Mouse (Mus musculus): ENCODE measurements around the gene Syn3.

The Syn3 gene

DNA sequence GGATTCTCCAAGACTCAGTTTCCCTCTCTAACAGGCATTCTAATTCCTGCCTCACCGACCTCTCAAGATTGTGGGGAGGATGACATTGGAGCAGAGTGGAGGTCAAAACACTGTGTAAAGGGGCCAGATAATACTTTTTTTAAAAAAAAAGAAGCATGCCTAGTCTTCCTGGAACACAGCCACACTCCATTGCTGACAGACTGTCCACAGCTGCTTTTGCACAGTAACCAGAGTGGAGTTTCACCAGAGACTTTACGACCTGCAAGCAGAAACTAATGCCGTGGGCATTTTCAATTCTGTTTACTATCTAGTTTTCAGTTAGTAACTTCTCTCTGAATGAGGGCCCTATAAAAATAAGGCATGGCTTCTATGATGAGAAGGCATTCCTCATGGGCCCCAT lies 297.7 kb downstream of the Syn3 start:
- peak; percentile 18 to 60 for DNase-seq

DNA sequence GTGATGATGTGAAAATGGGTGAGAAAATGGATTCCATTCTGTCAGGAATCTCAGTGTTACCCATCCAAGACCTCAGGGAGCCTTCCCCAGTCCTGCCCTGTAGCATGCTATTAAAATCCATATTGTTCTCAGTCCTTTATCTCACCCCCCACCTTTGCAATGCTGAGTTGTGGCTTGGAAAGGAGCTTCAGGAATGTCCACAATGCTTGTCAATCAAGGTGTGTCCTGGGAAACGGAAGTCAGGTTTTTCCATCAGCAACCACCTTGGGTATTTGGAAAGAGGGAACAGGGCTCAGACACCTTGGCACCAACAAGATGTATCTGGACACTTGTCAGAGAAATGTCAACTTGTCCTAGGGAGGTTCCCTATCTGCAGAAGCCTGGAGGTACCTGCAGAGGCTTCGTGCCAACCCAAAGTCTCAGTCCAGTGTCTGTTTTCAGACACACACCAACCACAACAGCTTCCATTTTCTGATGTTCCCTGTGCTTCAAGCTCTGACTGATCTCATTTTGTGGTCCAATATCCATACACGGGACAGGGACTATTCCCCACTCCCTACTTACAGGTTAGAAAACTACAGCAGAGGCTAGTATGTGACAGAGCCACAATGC lies 302.2 kb downstream of the Syn3 start:
- DNase-seq, result no peak

DNA sequence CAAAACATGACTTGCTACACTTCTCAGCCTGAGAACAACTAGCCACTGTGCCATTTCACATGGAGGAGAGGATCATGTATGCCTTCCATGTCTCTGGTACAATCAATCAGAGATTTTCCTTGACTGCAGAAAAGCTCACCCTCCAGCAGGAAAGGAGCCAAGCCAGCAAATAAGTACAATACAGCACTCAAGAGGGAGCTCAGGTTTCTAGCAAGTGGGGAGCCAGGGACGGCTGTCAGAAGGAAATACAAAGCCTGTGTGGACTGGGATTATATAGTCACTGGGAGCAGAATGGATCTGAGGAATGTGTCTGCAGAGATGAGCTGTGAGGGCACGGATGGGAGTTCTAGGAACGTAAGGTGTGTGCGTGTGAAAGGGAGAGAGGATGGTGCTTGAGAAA lies 304.0 kb downstream of the Syn3 start:
- no peak for DNase-seq

DNA sequence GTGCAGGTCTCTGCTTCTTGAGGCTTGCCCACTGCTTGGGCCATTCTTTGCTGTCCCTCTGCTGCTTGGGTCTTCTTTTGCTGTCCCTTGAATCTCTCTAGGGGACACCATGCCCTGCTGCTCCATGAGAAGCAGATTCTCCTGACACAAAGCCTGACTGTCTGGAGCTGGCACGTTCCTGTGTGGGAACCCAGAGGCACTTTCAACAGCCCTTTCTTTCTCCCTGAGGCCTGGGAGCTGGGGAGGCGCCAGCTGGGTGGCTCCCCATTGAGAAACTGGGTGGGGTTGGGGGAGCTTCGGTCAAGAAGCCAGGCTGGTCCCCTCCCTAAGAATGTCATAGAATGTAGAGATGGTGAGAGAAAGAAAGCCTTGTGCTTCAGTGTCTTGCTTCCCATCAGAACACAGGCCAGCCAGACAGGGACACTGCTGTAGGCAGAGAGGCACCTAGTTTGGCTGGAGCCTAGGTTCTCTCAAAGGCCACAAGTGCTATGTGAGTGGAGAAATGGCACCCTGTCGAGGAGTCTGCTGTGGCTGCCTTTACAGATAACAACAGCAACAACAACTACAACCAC lies 304.7 kb downstream of the Syn3 start:
- no peak for DNase-seq

DNA sequence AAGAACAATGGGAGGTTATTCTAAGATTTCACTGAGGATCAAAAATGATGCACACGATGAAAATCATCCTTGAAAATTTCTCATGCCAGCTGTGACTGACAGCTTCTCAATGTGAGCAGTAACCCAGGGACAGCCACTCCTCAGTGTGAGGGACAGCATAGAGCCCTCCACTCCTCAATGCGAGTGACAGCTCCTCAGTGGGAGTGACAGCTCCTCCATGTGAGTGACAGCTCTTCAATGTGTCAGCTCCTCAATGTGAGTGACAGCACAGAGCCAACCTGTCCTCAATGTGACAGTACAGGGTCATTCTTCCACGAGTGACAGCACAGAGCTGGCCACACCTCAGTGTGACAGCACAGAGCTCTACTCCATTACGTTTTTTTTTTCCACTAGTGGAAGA lies 310.1 kb downstream of the Syn3 start:
- no peak for DNase-seq

DNA sequence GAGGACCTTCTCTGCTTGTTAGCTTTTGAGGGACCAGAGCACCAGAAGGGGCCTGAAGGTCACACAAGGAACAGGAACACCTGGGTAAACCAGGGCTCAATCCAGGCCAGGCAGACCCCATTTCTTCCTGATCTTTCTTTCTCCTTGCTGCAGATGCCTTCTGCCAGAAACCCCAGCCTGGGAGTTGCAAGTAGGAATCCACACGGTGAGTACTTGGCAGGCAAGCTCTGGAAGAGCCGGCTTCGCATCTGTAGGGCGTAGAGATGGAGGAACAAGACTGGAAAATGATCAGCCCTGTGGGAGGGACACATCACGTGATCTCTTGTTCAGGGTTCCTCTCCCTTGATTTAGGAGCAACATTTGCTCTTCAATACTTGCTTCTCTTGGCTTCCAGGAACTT lies 310.8 kb downstream of the Syn3 start:
- DNase-seq, result no peak

DNA sequence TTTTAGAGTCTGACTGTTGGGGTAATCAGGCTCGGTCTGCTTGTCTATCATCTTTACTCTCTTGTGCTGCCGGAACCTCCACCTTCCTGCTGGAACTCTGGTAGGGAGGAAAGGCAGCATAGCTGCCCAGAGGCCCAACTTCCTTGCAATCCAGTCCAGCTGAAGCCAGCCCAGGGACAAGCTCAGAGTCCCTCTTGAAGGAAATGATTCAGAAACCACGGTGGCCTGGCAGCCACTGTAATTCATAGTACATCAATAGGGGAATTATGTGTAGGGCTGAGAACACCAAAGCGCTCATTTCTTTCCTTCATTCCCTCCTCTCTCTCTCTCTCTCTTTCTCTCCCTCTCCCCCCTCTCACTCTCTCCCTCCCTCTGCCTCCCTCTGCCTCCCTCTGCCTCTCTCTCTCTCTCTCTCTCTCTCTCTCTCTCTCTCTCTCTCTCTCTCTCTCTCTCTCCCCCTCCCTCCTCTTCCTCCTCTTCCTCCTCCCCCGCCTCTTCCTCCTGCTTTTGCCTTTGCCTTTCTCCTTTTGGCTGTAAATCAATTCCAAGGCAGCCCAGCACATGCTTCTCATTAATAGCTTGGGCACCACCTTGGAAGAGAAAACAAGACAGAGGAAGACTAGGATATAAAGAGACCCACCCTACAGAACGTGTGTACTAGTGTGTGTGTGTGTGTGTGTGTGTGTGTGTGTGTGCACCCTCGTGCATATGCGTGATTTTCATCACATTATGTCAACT lies 315.4 kb downstream of the Syn3 start:
- DNase-seq, result peak; percentile 27 to 34

DNA sequence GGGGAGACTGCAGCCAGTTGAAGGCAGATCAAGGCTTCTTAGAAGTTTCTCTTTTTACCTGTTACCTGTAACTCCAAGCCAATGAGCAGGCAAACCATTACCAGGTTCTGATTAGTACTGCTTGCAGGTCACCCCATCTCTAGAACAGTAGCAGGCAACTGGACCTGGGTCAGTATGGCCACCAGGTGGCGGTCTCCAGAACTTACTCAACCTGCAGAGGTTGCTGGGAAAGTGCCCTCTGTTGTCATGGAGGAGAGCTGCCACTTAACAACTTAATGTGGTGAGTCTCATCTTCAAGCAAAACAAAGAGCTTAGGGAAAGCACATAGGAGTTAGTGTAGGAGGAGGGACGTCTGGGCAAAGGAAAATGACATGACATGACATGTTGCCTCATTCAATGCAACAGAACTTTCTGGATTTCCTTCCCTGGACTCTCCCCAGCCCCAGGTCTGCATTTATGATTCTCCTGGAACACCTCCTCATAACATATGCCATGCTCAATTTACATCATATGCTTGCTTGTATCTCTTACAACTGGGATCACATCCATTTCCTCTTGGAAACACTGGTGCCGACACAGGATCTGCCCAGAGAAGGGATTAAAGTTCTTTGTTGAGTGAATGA lies 316.4 kb downstream of the Syn3 start:
- DNase-seq, result peak; percentile 76 to 81

DNA sequence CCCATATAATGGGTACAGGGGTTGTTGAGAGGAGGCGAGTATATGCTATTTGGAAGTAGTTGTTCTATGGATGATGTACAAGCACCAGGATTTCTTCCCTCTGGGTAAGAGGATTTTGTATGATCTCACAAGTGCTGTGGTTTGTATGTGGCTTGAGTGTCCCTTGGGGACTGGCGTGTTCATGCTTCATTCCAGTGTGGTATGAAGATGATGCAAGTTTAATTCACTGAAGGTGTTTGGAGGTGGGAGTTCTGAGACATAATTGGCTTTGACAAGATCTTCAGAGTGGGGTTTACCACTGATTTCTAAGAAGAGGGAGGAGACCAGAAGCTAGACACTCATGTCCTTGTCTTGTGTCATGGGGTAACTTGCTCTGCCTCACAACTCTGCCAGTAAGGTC lies 322.3 kb downstream of the Syn3 start:
- DNase-seq, result no peak

DNA sequence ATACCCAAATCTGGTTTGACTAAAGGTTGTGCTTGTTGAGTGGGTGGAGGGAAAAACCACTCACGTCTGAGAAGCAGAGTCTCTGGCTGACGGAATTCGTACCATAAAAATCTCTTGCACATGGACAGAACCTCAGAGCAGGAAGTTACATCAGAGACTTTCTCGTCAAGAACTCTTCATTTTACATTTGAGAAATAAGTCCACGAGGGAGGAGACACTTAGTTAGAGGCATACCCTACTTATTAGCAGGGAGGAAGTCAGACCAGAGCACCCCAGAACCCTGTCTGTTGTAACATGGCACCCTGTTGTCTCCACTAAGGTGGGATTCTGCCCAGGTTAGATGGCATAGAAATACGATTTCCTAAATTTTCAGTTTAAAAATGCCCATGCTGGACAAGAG lies 324.7 kb downstream of the Syn3 start:
- DNase-seq, result no peak

DNA sequence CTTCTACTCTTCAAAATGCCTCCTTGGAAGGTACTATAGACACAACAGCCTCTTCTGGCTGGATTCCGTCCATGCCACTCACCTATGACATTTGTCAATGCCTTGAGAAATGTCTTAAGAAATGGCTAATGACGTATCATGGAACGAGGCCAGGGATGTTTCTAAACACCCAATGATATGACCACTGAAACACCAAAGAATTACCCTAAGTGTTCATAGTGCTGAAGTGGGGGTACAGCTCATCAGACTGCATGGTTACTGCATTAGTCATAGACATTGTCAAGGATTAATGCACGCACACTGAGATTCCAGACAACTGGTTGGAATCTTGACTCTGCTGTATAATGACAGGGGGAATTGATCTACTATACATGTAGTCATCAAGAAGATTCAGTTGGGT lies 325.4 kb downstream of the Syn3 start:
- DNase-seq, result no peak

DNA sequence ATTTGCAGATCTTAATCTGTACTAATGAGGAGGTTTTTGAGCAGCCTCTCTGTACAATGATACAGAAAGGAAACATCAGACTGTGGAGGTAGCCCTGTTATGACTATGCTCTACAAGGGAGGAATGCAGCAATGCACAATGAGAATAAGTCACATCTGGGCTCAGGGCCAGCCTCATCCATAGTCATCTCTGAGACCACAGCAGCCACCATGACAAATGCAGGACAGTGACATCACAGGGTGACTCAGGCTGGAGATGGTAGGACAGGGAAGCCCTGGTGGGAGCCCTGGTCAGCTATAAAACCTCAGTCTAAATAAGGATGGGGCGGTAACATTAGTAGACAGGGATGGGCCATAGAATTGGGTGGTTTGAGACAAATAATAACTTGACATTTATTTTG lies 327.4 kb downstream of the Syn3 start:
- DNase-seq, result no peak

DNA sequence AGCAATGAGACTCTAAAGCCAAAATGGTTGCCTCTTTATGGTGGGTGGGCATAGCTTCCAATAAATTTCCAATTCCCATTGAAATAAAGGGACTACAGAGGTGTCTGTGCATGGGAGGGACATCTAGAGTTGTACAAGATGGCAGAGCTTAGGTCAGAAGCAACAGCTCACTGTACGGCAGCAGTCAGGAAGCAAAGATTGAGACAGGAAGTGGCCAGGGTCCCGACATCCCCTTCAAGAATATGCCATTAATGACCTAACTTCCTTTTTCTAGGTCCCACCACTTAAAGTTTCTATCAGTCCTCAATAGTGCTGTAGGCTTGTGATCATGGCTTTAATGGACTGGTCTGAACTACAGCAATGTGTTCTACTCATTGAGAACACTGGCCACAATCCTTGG lies 330.6 kb downstream of the Syn3 start:
- no peak for DNase-seq

DNA sequence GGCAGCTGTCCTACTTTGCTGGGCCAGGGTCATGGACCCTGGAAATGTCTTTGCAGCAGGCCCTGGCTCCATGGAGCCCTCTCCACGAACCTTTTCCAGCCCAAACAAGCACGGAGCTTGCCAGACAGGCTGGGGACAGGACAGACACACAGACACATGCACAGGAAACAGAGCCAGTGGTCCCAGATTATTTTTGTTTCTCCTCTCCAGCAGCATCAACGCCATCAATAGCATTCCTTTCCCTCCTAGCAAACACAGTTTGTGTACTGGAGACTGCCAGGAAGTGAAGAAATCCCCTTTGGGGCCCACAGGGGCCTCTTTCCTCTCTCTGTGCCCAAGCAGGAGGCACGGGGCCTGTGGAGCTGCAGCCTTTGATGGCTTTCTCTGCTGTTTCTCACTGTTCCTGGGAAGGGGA lies 331.8 kb downstream of the Syn3 start:
- peak; percentile 43 to 62 for DNase-seq

DNA sequence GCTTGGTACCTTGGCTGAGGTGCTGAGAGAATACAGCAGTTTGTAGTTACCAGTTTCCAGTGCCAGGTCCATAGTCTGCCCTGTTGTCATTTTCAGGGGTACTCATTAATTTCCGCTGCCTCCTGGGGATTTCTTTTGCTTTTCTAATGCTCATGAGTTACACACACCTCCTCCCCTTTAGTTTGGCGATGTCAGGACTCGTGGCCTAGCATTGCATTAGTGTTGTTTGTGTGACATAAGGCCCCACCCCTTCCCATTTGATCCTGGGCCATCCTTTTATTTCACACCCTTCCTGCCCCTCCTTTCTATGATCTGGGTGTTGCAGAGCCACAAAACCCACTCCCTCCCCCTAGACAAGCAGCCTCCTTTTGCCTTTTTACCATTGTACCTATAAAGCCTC lies 334.6 kb downstream of the Syn3 start:
- no peak for DNase-seq

DNA sequence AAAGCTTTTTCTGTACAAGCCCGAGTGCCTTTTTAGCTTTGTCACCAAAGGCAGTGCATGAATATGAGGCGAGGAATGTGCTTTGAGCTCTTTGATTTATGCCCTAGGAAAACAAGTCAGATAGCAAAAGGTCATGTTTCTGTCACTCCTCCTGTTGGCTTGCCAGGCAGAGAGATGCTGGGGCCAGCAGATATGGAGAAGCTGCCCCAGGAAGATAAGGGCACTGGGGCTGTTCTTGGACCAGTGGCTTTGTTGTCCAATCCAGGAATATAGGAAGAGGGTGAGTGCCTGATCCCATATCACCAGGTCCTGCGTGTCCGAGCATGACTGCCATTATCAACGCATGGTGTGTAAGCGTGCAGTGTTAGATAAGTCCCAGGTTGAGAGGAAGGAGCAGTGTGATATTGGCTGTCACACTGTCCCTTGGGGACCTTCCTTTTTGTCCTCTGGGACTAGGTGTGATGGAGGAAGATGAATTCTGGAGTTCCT lies 336.9 kb downstream of the Syn3 start:
- peak in 1 of 2 experiments; percentile 24 for DNase-seq

DNA sequence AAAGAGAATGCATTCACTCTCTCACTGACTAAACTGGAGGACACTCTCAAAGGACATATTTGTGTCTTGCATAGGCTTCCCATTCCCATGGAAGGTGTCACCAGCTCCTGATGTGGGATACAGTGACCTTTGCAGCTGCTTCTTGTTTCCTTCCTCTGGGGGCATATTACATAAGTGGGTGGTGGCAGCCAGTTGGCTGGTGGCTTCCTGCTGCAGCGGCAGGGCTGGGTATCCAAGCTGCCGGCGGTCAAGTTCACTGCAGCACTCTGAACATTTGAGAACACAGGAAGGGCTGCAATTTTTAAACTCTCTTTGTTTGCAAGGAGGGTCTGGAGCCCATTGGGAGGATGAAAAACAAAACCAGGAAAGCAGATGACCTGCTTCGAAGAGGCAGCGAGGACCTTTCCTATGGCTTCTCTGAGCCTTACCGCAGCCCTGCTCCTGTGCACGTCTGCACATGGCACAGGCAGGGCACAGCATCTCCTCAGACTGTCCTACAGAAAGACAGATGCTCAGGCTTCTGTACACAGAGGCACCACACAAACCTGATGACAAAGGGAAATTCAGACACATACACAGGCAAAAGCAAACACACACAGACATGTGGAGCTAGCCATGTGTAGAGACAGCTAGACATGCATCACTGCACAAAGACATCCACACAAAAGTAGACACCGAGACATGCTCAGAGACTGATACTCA lies 340.3 kb downstream of the Syn3 start:
- peak; percentile 55 to 74 for DNase-seq

DNA sequence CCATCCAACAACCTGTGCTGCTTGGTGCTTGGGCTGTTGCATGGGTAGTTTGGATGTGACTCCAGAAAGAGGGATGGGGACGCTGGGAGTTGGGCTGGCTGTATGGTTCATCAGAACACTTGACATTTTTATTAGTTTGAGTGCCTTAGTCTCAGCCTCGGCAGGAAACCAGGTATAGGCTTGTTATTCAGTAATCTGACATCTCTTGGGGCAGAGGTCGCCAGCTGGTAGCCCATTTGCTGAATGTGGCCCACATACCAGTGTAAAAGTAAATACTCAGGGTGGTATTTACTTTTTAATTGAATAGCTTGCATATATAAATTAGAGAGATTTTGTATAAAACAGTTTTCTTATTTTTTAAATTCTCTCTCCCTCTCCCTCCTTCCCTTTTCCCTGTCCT lies 343.4 kb downstream of the Syn3 start:
- DNase-seq, result no peak

DNA sequence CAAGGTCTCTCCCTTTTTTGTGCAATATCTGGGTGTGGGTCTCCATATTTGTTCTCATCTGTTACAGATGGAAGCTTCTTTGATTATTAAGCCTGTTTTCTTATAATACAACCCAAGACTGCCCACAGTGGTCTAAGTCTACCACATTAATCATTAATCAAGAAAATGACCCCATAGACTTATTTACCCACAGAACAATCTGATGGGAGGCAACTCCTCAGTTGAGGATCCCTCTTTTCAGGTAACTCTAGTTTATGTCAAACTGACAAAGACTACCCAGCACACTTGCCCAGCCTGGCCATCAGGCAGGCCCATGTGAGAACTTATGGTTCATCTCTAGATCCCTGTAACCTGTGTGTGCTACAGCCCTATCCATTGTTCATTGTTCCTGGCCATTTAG lies 345.5 kb downstream of the Syn3 start:
- no peak for DNase-seq

DNA sequence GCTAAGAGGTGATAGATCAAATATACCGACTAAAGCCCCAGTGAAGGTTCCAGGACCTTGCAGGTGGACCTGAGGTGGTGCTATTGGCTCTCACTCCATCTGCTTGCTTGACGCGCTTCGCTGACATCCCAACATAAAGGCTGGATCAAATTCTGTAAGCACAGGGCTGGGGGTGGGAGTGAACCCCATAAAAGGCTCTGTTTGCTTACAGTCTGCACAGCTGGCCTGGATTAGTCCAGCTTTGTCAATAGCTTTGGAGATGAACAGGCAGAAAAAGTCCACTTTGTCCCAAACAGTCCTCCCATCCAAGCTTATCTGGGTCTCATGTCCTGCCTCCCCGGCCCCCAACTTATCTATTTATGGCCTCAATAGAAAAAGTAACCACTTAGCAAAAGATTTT lies 347.3 kb downstream of the Syn3 start:
- DNase-seq, result no peak

DNA sequence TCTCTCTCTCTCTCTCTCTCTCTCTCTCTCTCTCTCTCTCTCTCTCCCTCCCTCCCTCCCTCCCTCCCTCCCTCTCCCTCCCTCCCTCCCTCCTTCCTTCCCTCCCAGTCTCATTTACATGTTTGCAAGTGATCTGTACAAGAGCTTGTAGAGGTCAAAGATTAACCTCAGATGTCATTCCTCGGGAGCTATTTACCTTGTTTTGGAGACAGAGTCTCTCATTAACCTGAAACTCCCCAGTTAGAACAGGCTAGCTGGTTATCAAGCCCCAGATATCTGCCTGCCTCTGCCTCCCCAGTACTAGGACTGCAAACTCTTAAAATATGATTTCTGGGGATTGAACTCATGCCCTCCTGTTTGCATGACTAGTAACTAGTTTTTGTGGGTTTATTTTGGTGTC lies 348.6 kb downstream of the Syn3 start:
- no peak for DNase-seq

DNA sequence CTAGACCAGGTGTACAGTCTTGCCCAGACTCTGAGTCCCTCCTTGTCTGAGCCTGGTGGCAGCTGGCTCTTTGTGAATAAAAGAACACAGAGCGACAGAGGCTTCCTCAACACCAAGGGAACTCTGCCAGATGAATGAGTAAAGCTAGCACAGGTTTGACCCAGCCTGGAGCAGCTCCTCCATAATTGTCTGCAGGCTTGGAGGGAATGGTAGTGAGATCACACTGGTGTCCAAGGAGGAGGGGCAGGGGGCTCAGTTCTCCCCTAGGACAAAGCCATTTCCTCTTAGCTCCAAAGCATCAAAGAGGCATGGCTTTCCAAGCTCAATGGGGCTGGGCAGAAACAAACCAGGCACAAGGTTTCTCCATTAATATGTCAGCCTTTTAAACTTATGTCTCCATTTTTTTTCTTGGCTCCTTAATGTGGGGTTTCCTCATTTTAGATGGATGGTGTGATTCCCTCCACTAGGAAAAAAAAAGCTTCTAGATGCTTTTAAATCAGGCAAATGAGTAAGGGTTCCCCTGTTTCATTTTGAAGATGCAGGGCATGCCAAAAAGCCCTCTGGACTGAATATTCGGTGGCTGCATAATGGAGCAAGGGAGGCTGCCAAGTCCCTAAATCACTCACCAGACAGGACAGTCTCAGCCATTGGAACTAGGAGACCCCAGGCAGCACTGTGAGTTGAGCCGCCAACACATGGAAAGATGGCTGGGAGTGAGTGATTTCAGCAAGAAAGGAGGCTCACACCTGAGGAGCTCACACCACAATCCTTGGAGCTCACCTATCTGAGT lies 349.5 kb downstream of the Syn3 start:
- DNase-seq, result no peak
